ENCODE assay signal across 11 mouse cellular contexts in the genomic region with DNA sequence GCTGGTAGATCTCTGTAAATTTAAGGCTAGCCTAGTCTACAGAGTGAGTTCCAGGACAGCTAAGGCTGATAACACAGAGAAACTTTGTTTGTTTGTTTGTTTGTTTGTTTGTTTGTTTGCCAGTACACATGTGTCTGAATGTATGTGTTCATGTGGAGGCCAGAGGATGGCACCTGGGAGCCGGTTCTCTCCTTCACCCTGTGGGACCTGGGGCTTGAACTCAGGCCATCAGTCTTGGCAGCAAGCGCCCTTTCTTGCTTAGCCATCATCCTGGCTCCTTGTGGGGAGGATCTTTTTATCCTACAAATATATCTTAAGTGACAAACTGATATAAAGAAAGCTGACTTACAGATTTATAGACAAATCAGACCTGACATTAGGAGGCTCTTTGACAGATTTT. TPM values are rescaled to one million over a fixed set of nuclear protein-coding genes. Genes with fewer than 3 reads are reported as not detected.
DNase-seq lines count a peak whose midpoint lies in the region; ATAC-seq lines count a peak whose summit lies in the region.
"Had no signal": no experiment of that assay in that cellular context is flagged by ENCODE, and none has a peak within 500 bp of the region (broad histone marks: within the 10 kb centered on the region; RNA-seq: fewer than 3 reads in every experiment).

No protein-coding gene starts in this region.

- no peaks in the 10 kb centered on the region for H3K27me3 ChIP-seq in hindbrain, embryonic 15.5 days
- H3K27me3 ChIP-seq in hindbrain, embryonic 11.5 days (ENCODE audit: control insufficient read depth, insufficient read depth, low read length): no peaks in the 10 kb centered on the region
- H3K27me3 ChIP-seq: embryonic facial prominence, embryonic 12.5 days; limb, embryonic 12.5 days; liver, embryonic 15.5 days had no signal

- ATAC-seq in hindbrain, embryonic 15.5 days (ENCODE audit: low FRiP score, low read depth): no peak
- no peak for ATAC-seq in hindbrain, embryonic 11.5 days (ENCODE audit: low FRiP score)
- ATAC-seq in erythroblast, adult 5-6 weeks (replicated peaks; ENCODE audit: low FRiP score, poor library complexity, severe bottlenecking): no peak

- no peak overlapping the region for H3K4me2 ChIP-seq in hindbrain, embryonic 15.5 days
- no peak overlapping the region for H3K4me2 ChIP-seq in hindbrain, embryonic 11.5 days (replicated peaks; ENCODE audit: low read depth, low read length)

- no peak overlapping the region for H3K9ac ChIP-seq in hindbrain, embryonic 15.5 days
- H3K9ac ChIP-seq in hindbrain, embryonic 11.5 days (ENCODE audit: low read depth, low read length): no peak overlapping the region
- H3K9ac ChIP-seq: embryonic facial prominence, embryonic 12.5 days; limb, embryonic 12.5 days; liver, embryonic 15.5 days had no signal

- no peaks in the 10 kb centered on the region for H3K9me3 ChIP-seq in hindbrain, embryonic 15.5 days
- no peaks in the 10 kb centered on the region for H3K9me3 ChIP-seq in hindbrain, embryonic 11.5 days (ENCODE audit: control insufficient read depth, low read length)
- H3K9me3 ChIP-seq: embryonic facial prominence, embryonic 12.5 days; limb, embryonic 12.5 days; liver, embryonic 15.5 days had no signal

- H3K4me1 ChIP-seq in hindbrain, embryonic 15.5 days (replicated peaks): peaks cover 12% of the 10 kb centered on the region; the same call in 1 of the 2 replicates
- no peaks in the 10 kb centered on the region for H3K4me1 ChIP-seq in hindbrain, embryonic 11.5 days (replicated peaks; ENCODE audit: control insufficient read depth, insufficient read depth, low read length)
- H3K4me1 ChIP-seq: liver, embryonic 15.5 days had no signal

- no peaks in the 10 kb centered on the region for H3K36me3 ChIP-seq in hindbrain, embryonic 15.5 days
- no peaks in the 10 kb centered on the region for H3K36me3 ChIP-seq in hindbrain, embryonic 11.5 days (ENCODE audit: control insufficient read depth, insufficient read depth, low read length)
- H3K36me3 ChIP-seq: embryonic facial prominence, embryonic 12.5 days; limb, embryonic 12.5 days; liver, embryonic 15.5 days had no signal

- intact Hi-C loops in gastrocnemius, postnatal 14 days (cut with DNase I; ENCODE audit: low total_unique reads): no loop called here

- no peak overlapping the region for H3K4me3 ChIP-seq in hindbrain, embryonic 15.5 days
- no peak overlapping the region for H3K4me3 ChIP-seq in hindbrain, embryonic 11.5 days (ENCODE audit: low read depth, low read length)

- peak; percentile 38 for DNase-seq in adrenal gland, postnatal 10 days
- no peak for DNase-seq in adrenal gland, adult 8-10 months
- DNase-seq in gastrocnemius, postnatal 25 days: peak; percentile 23
- DNase-seq in gastrocnemius, postnatal 14 days: no peak
- DNase-seq in hindbrain, embryonic 11.5 days (ENCODE audit: low spot score): no peak
- DNase-seq in 3T3-L1 (ENCODE audit: low read depth, low spot score): peak; percentile 5

- 0 out of 2 replicates have a peak overlapping the region, but pooled peaks have one; percentile 42 for H3K27ac ChIP-seq in hindbrain, embryonic 15.5 days (replicated peaks)
- H3K27ac ChIP-seq in hindbrain, embryonic 11.5 days (ENCODE audit: low read depth, low read length): no peak overlapping the region
- H3K27ac ChIP-seq: embryonic facial prominence, embryonic 12.5 days; limb, embryonic 12.5 days; liver, embryonic 15.5 days had no signal

- 56% methylated on average over 2 of the region's 2 CpGs for WGBS in hindbrain, embryonic 15.5 days
- WGBS in hindbrain, embryonic 11.5 days: 93% methylated on average over 2 of the region's 2 CpGs

RNA-seq across cellular contexts. Expression of a gene that starts 44.8 kb away (rescaled TPM):
- total RNA-seq in adrenal gland, postnatal 10 days (2021): 10 to 100 TPM; 11.7 to 12.6 TPM
- total RNA-seq in adrenal gland, adult 8-10 months (2022): 1 to 10 TPM; 4.8 to 8.0 (median 6.3) TPM
- total RNA-seq in gastrocnemius, postnatal 25 days (2021): 1 to 10 TPM; 4.4 to 5.4 TPM
- 10 to 100 TPM in 1 of 2 experiments, 1 to 10 TPM in 1; 6.7 to 10.5 TPM for total RNA-seq in gastrocnemius, postnatal 14 days (2021)
- polyA plus RNA-seq in hindbrain, embryonic 15.5 days (2015; fragmentation: Nextera tagmentation; extraction: Ambion mirVana): 5.2 and 5.5 TPM in 2 replicates
- 3.9 and 4.5 TPM in 2 replicates for polyA plus RNA-seq in hindbrain, embryonic 11.5 days (2014; fragmentation: Nextera tagmentation; extraction: Ambion mirVana)
- 12.7 and 16.7 TPM in 2 replicates for total RNA-seq in erythroblast, adult 5-6 weeks (2015; ENCODE audit: low replicate concordance)
- 2.2 and 3.2 TPM in 2 replicates for total RNA-seq in erythroblast, adult 5-6 weeks (2017; ENCODE audit: low replicate concordance)

Comparison
In these comparisons a context has a peak if more than half of its experiments do, and no peak if none do; other contexts are left out.
1. DNase-seq: peak in adrenal gland, postnatal 10 days (single experiment), gastrocnemius, postnatal 25 days (single experiment) and 3T3-L1 (single experiment); none in adrenal gland, adult 8-10 months (single experiment), gastrocnemius, postnatal 14 days (single experiment) and hindbrain, embryonic 11.5 days (single experiment).